Mouse (Mus musculus) myocyte (in vitro differentiated cells): Measurements from ENCODE around the gene Yaf2.

Experiments used
- E2F4 ChIP-seq: IDR thresholded peaks from one replicate; pipeline ENCODE4 v1.6.1; 2011; ENCODE audit warnings: mild to moderate bottlenecking, control low read depth, moderate library complexity; ENCODE audit not compliant: insufficient read depth
- MAX ChIP-seq: IDR thresholded peaks from one replicate; pipeline ENCODE4 v1.6.1; 2011; ENCODE audit warnings: low read depth, mild to moderate bottlenecking, control low read depth
- POLR2A ChIP-seq: IDR thresholded peaks from one replicate; pipeline ENCODE4 v1.6.1; 2011; ENCODE audit warnings: low read depth, mild to moderate bottlenecking, control low read depth, moderate library complexity; ENCODE audit not compliant: insufficient read length
- POLR2AphosphoS2 ChIP-seq: IDR thresholded peaks from one replicate; pipeline ENCODE4 v1.6.1; 2011; ENCODE audit warnings: low read depth, control low read depth; ENCODE audit not compliant: insufficient read length
- SRF ChIP-seq: IDR thresholded peaks from one replicate; pipeline ENCODE4 v1.6.1; 2011; ENCODE audit warnings: low read depth; ENCODE audit not compliant: control insufficient read depth, insufficient read length
- TCF12 ChIP-seq: IDR thresholded peaks from one replicate; pipeline ENCODE4 v1.6.1; 2011; ENCODE audit warnings: mild to moderate bottlenecking, control low read depth; ENCODE audit not compliant: poor library complexity, insufficient read depth, severe bottlenecking
- USF1 ChIP-seq: IDR thresholded peaks from one replicate; pipeline ENCODE4 v1.6.1; 2011; ENCODE audit warnings: low read depth, mild to moderate bottlenecking, control low read depth, moderate library complexity

- TF ChIP-seq POLR2A (no peak), POLR2AphosphoS2 (no peak), SRF (no peak), TCF12 (no peak), USF1 (no peak), MAX (no peak), E2F4 (no peak)
Observed at GRCm38 (mm10) chr15:93266361-93266760, 70.4 kb downstream of the Yaf2 start.
